ENCODE assay signal across 19 mouse cellular contexts in the genomic region with DNA sequence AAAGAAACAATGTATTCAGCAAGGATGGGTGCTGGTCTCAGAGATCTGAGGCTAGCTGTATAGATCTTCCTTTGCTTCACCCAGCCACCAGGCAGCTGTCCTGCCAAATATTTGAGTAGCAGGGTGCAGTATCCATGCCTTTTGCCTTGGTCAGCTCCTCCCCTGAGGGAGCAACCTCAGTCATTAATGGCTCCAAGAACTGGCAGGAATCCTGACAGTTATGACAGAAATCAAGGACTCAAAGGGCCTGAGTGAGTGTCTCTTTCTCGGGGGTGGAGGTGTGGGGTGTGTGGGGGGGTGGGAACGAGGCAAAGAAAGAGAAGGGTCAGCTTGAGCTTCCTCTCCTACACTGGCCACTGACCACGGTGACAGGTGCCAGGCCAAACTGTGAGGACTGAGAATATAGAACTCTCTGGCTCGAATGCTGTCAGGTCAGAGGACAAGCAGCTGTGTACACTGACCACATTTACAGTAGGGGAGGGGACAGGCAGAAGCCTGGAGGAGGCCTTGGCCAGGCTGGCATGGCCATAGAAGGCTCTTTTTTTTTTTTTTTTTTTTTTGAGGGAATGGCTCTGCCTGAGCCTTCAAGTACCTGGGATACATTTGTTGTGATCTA. TPM values are rescaled to one million over a fixed set of nuclear protein-coding genes. Genes with fewer than 3 reads are reported as not detected.
DNase-seq lines count a peak whose midpoint lies in the region; ATAC-seq and TF ChIP-seq lines count a peak whose summit lies in the region.
"Had no signal": no experiment of that assay in that cellular context is flagged by ENCODE, and none has a peak within 500 bp of the region (broad histone marks: within the 10 kb centered on the region; RNA-seq: fewer than 3 reads in every experiment).

No protein-coding gene starts in this region.

- TF ChIP-seq POLR2A in lung, adult 2 months (IDR thresholded peaks at IDR 0.05; ENCODE audit: borderline replicate concordance, extremely low read depth, low read depth, low read length), result no peak

- DNase-seq in adrenal gland, adult 8-10 months, result peak; percentile 45
- no peak for DNase-seq in adrenal gland, adult 18-20 months (ENCODE audit: low spot score in 2 of 2)
- no peak for DNase-seq in liver, embryonic 13.5 days
- DNase-seq in liver, result no peak
- peak; percentile 51 for DNase-seq in Muller cell, postnatal 12 days (ENCODE audit: inconsistent ontology term)
- no peak for DNase-seq in lung, adult 2 months
- DNase-seq: cerebellum, adult 18-20 months; cerebellum, adult 9-11 months; cerebellum, postnatal 36 days; forebrain, postnatal 0 days; gastrocnemius, postnatal 25 days; heart, postnatal 36 days had no signal

- TF ChIP-seq CTCF in lung, adult 2 months (IDR thresholded peaks at IDR 0.05; ENCODE audit: insufficient read depth, low read length), result no peak

- no peak overlapping the region for H3K4me3 ChIP-seq in liver, embryonic 13.5 days (replicated peaks)
- H3K4me3 ChIP-seq in brown adipose tissue, adult 24 weeks (ENCODE audit: insufficient read depth, low read depth, low read length), result no peak overlapping the region
- no peak overlapping the region for H3K4me3 ChIP-seq in lung, adult 2 months (replicated peaks; ENCODE audit: extremely low read depth, low read depth, low read length)
- H3K4me3 ChIP-seq in hindbrain, embryonic 12.5 days, result no peak overlapping the region
- H3K4me3 ChIP-seq: forebrain, embryonic 13.5 days; heart, embryonic 13.5 days had no signal

- no peak overlapping the region for H3K4me2 ChIP-seq in liver, embryonic 13.5 days
- H3K4me2 ChIP-seq in hindbrain, embryonic 12.5 days (replicated peaks), result no peak overlapping the region
- H3K4me2 ChIP-seq: forebrain, embryonic 13.5 days; heart, embryonic 13.5 days had no signal

- 23% methylated on average over 4 of the region's 4 CpGs for WGBS in liver, embryonic 13.5 days (ENCODE audit: insufficient replicate concordance)
- 43% methylated on average over 4 of the region's 4 CpGs for WGBS in lung, adult 2 months
- WGBS in hindbrain, embryonic 12.5 days, result 61% methylated on average over 4 of the region's 4 CpGs

- H3K36me3 ChIP-seq in liver, embryonic 13.5 days, result no peaks in the 10 kb centered on the region
- no peaks in the 10 kb centered on the region for H3K36me3 ChIP-seq in hindbrain, embryonic 12.5 days
- H3K36me3 ChIP-seq: heart, embryonic 13.5 days had no signal

- no peak overlapping the region for H3K9ac ChIP-seq in liver, embryonic 13.5 days
- H3K9ac ChIP-seq in hindbrain, embryonic 12.5 days, result no peak overlapping the region
- H3K9ac ChIP-seq: forebrain, embryonic 13.5 days; forebrain, postnatal 0 days; heart, embryonic 13.5 days had no signal

- H3K27ac ChIP-seq in liver, embryonic 13.5 days, result peak overlapping the region; percentile 34; the same call in 1 of the 2 replicates
- H3K27ac ChIP-seq in brown adipose tissue, adult 24 weeks (replicated peaks; ENCODE audit: low read depth, low read length), result 0 out of 2 replicates have a peak overlapping the region, but pooled peaks have one; percentile 7
- no peak overlapping the region for H3K27ac ChIP-seq in hindbrain, embryonic 12.5 days
- H3K27ac ChIP-seq: forebrain, embryonic 13.5 days; heart, embryonic 13.5 days had no signal

- H3K9me3 ChIP-seq in liver, embryonic 13.5 days (replicated peaks), result no peaks in the 10 kb centered on the region
- H3K9me3 ChIP-seq in hindbrain, embryonic 12.5 days (replicated peaks), result no peaks in the 10 kb centered on the region
- H3K9me3 ChIP-seq: forebrain, embryonic 13.5 days; heart, embryonic 13.5 days had no signal

- H3K4me1 ChIP-seq in liver, embryonic 13.5 days (replicated peaks), result peaks cover 60% of the 10 kb centered on the region
- peaks cover 10% of the 10 kb centered on the region for H3K4me1 ChIP-seq in brown adipose tissue, adult 24 weeks (ENCODE audit: control insufficient read depth, insufficient read depth, insufficient read length, low read length)
- H3K4me1 ChIP-seq in lung, adult 2 months (ENCODE audit: control insufficient read depth, insufficient read depth, low read length), result peaks cover 14% of the 10 kb centered on the region
- H3K4me1 ChIP-seq in hindbrain, embryonic 12.5 days, result peaks cover 24% of the 10 kb centered on the region

- H3K27me3 ChIP-seq in liver, embryonic 13.5 days, result 0 out of 2 replicates have a peak, but pooled peaks cover 5% of the 10 kb centered on the region
- H3K27me3 ChIP-seq in hindbrain, embryonic 12.5 days, result no peaks in the 10 kb centered on the region
- H3K27me3 ChIP-seq: forebrain, embryonic 13.5 days; heart, embryonic 13.5 days had no signal

- no peak for ATAC-seq in liver, embryonic 13.5 days (ENCODE audit: low read depth)
- no peak for ATAC-seq in hindbrain, embryonic 12.5 days (ENCODE audit: low FRiP score)
- ATAC-seq: forebrain, embryonic 13.5 days; forebrain, postnatal 0 days; hindbrain, embryonic 16.5 days; inflammation-experienced regulatory T-cells, adult 6 months; intestine, postnatal 0 days had no signal

RNA-seq across cellular contexts. Expression of a gene that starts 2.5 kb away (rescaled TPM):
- total RNA-seq in adrenal gland, adult 8-10 months (2022), result 100 to 1,000 TPM in 2 of 4 experiments, 10 to 100 TPM in 2; 87.5 to 137 (median 109) TPM
- total RNA-seq in adrenal gland, adult 18-20 months (2021), result 100 to 1,000 TPM in 1 of 2 experiments, 10 to 100 TPM in 1; 93.1 to 126 TPM
- 22.5 and 24.0 TPM in 2 replicates for polyA plus RNA-seq in liver, embryonic 13.5 days (2015; fragmentation: Nextera tagmentation; extraction: Ambion mirVana)
- 20.6 and 63.5 TPM in 2 replicates for polyA plus RNA-seq in brown adipose tissue, adult 24 weeks (2012; ENCODE audit: insufficient read depth, insufficient read length, missing spikeins)
- 101 and 113 TPM in 2 replicates for polyA plus RNA-seq in lung, adult 2 months (2012; rRNA removed)
- polyA plus RNA-seq in hindbrain, embryonic 12.5 days (2016; fragmentation: Nextera tagmentation; extraction: Ambion mirVana), result 430 and 446 TPM in 2 replicates

RNA-seq across cellular contexts. Expression of a gene that starts 43.1 kb away (rescaled TPM):
- 10 to 100 TPM; 65.7 to 82.3 (median 74.3) TPM for total RNA-seq in adrenal gland, adult 8-10 months (2022)
- total RNA-seq in adrenal gland, adult 18-20 months (2021), result 10 to 100 TPM; 61.0 to 61.3 TPM
- 28.8 and 30.6 TPM in 2 replicates for polyA plus RNA-seq in liver, embryonic 13.5 days (2015; fragmentation: Nextera tagmentation; extraction: Ambion mirVana)
- polyA plus RNA-seq in brown adipose tissue, adult 24 weeks (2012; ENCODE audit: insufficient read depth, insufficient read length, missing spikeins), result 123 and 134 TPM in 2 replicates
- 22.5 and 30.9 TPM in 2 replicates for polyA plus RNA-seq in lung, adult 2 months (2012; rRNA removed)
- 49.9 and 54.0 TPM in 2 replicates for polyA plus RNA-seq in hindbrain, embryonic 12.5 days (2016; fragmentation: Nextera tagmentation; extraction: Ambion mirVana)

RNA-seq across cellular contexts. Expression of a gene that starts 43.1 kb away (rescaled TPM):
- total RNA-seq in adrenal gland, adult 8-10 months (2022), result 10 to 100 TPM; 39.2 to 41.7 (median 40.0) TPM
- total RNA-seq in adrenal gland, adult 18-20 months (2021), result 10 to 100 TPM; 43.1 to 43.7 TPM
- 22.4 and 23.1 TPM in 2 replicates for polyA plus RNA-seq in liver, embryonic 13.5 days (2015; fragmentation: Nextera tagmentation; extraction: Ambion mirVana)
- 16.2 and 18.1 TPM in 2 replicates for polyA plus RNA-seq in brown adipose tissue, adult 24 weeks (2012; ENCODE audit: insufficient read depth, insufficient read length, missing spikeins)
- 21.4 and 21.9 TPM in 2 replicates for polyA plus RNA-seq in lung, adult 2 months (2012; rRNA removed)
- 60.4 and 62.3 TPM in 2 replicates for polyA plus RNA-seq in hindbrain, embryonic 12.5 days (2016; fragmentation: Nextera tagmentation; extraction: Ambion mirVana)

RNA-seq across cellular contexts. Expression of a gene that starts 57.5 kb away (rescaled TPM):
- total RNA-seq in adrenal gland, adult 8-10 months (2022), result 10 to 100 TPM; 17.5 to 22.1 (median 19.4) TPM
- total RNA-seq in adrenal gland, adult 18-20 months (2021), result 10 to 100 TPM; 13.0 to 13.7 TPM
- 3.9 and 5.1 TPM in 2 replicates for polyA plus RNA-seq in liver, embryonic 13.5 days (2015; fragmentation: Nextera tagmentation; extraction: Ambion mirVana)
- 3.8 and 6.8 TPM in 2 replicates for polyA plus RNA-seq in brown adipose tissue, adult 24 weeks (2012; ENCODE audit: insufficient read depth, insufficient read length, missing spikeins)
- polyA plus RNA-seq in lung, adult 2 months (2012; rRNA removed), result 3.2 and 3.6 TPM in 2 replicates
- 5.8 and 6.4 TPM in 2 replicates for polyA plus RNA-seq in hindbrain, embryonic 12.5 days (2016; fragmentation: Nextera tagmentation; extraction: Ambion mirVana)

RNA-seq across cellular contexts. Expression of a gene that starts 57.8 kb away (rescaled TPM):
- total RNA-seq in adrenal gland, adult 8-10 months (2022), result 100 to 1,000 TPM; 113 to 145 (median 123) TPM
- total RNA-seq in adrenal gland, adult 18-20 months (2021), result 100 to 1,000 TPM in 1 of 2 experiments, 10 to 100 TPM in 1; 84.6 to 101 TPM
- 53.3 and 54.7 TPM in 2 replicates for polyA plus RNA-seq in liver, embryonic 13.5 days (2015; fragmentation: Nextera tagmentation; extraction: Ambion mirVana)
- 36.1 and 41.4 TPM in 2 replicates for polyA plus RNA-seq in brown adipose tissue, adult 24 weeks (2012; ENCODE audit: insufficient read depth, insufficient read length, missing spikeins)
- polyA plus RNA-seq in lung, adult 2 months (2012; rRNA removed), result 79.8 and 83.4 TPM in 2 replicates
- polyA plus RNA-seq in hindbrain, embryonic 12.5 days (2016; fragmentation: Nextera tagmentation; extraction: Ambion mirVana), result 53.5 and 56.8 TPM in 2 replicates

Comparison
In these comparisons a context has a peak if more than half of its experiments do, and no peak if none do; other contexts are left out.
1. DNase-seq: peak in adrenal gland, adult 8-10 months (single experiment) and Muller cell, postnatal 12 days (single experiment); none in adrenal gland, adult 18-20 months (0 of 2), liver, embryonic 13.5 days (single experiment), liver (single experiment) and lung, adult 2 months (single experiment).